Mouse (Mus musculus): ENCODE measurements around the gene Tdgf1. TPM values are rescaled to one million over a fixed set of nuclear protein-coding genes. Genes with fewer than 3 reads are reported as not detected.

The Tdgf1 gene
- polyA plus RNA-seq (2015; fragmentation: Nextera tagmentation; extraction: Ambion mirVana): not detected in 2 replicates

DNA sequence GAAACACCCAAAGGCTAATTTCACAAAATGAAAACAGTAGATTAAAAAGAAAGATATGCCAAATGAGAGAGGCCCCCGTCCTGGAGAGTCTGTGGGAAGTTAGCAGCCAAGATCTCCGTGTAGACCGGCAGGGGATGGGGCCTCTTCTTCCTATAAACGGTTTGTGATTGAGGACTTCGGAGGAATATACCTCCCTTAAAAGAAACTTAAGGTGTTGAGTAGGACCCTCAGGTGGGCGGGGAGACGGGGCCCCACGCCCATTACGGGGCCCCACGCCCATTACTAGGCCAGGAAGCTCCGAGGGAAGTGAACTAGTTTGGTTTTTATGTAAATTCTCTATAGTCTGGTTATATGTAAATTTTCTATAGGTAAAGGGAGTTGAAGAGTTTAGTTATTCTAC is at the start of gene Tdgf1:
Gene Tdgf1, minus strand, starts transcription at position 233 of the 400 bp plus-strand sequence.
- 21% methylated on average over 11 of the region's 11 CpGs for WGBS
- Histone ChIP-seq H3K9ac (ENCODE audit: low read depth, low read length) (no peak within 1 kb of the TSS), H3K27ac (ENCODE audit: low read length) (no peak within 1 kb of the TSS), H3K9me3 (ENCODE audit: control insufficient read depth, low read length) (no peaks in the 10 kb centered on the region), H3K4me1 (ENCODE audit: control insufficient read depth, insufficient read depth, low read length) (no peaks in the 10 kb centered on the region; the same call in 1 of the 2 replicates), H3K4me2 (ENCODE audit: low read depth, low read length) (no peak within 1 kb of the TSS), H3K4me3 (ENCODE audit: low read length) (no peak within 1 kb of the TSS; the same call in 1 of the 2 replicates), H3K27me3 (replicated peaks; ENCODE audit: control insufficient read depth, insufficient read depth, low read length) (peaks cover 24% of the 10 kb centered on the region), H3K36me3 (ENCODE audit: control insufficient read depth, insufficient read depth, low read length) (no peaks in the 10 kb centered on the region)
- no peak for ATAC-seq

DNA sequence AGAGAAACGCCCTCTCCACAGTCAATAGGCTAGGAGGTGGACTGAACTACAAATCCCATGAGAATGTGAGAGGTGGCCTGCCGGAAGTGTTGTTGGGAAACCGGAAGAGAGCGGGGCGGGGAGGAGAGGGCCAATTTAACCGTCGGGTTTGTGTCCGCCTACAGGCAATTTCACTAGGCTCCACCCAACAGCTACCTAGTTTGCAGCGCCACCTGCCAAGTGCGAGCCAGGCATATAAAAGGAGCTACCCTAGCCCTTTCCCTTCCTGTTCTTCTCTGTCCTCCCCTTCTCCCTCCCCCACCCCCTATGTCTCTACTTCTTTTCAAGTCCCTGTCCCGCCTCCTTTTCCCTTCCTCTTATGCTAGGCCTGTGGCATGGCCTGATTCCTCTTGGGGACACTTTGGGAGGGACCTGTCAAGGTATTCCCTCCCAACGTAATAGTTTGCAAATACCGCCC is 48.8 kb upstream of the Tdgf1 start:
- Histone ChIP-seq H3K27ac (ENCODE audit: low read length) (peak overlapping the region; percentile 82), H3K4me2 (ENCODE audit: low read depth, low read length) (peak overlapping the region; percentile 57), H3K36me3 (ENCODE audit: control insufficient read depth, insufficient read depth, low read length) (no peaks in the 10 kb centered on the region), H3K9me3 (ENCODE audit: control insufficient read depth, low read length) (no peaks in the 10 kb centered on the region), H3K27me3 (replicated peaks; ENCODE audit: control insufficient read depth, insufficient read depth, low read length) (no peaks in the 10 kb centered on the region), H3K9ac (ENCODE audit: low read depth, low read length) (peak overlapping the region; percentile 60), H3K4me3 (ENCODE audit: low read length) (peak overlapping the region; percentile 44), H3K4me1 (ENCODE audit: control insufficient read depth, insufficient read depth, low read length) (peaks cover 17% of the 10 kb centered on the region)
- WGBS: 7% methylated on average over 13 of the region's 13 CpGs
- ATAC-seq: peak; percentile 89

DNA sequence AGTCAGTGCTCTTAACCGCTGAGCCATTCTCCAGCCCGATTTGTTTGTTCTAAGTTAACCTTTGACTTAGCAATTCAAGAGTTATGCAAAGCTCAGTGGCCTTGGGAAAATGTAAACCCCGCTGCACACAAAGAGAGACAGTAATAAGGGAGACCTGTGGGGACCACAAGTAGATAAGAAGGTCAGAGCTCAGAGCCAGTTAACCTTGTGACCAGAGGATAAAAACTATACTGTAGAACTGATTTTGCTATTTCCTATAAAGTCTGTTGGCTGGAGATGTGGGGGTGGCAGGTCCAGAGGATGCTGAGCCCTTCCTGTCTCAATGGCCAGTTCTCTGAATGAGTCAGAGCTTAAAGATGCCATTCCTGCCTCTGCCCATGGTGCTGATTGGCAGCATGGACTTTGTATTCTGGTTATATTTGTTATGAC is 47.3 kb upstream of the Tdgf1 start:
- Histone ChIP-seq H3K9me3 (ENCODE audit: control insufficient read depth, low read length) (no peaks in the 10 kb centered on the region), H3K4me3 (ENCODE audit: low read length) (no peak overlapping the region), H3K27me3 (replicated peaks; ENCODE audit: control insufficient read depth, insufficient read depth, low read length) (no peaks in the 10 kb centered on the region), H3K9ac (ENCODE audit: low read depth, low read length) (no peak overlapping the region), H3K27ac (ENCODE audit: low read length) (peak overlapping the region; percentile 66), H3K4me2 (ENCODE audit: low read depth, low read length) (no peak overlapping the region), H3K4me1 (ENCODE audit: control insufficient read depth, insufficient read depth, low read length) (peaks cover 15% of the 10 kb centered on the region), H3K36me3 (ENCODE audit: control insufficient read depth, insufficient read depth, low read length) (no peaks in the 10 kb centered on the region)
- ATAC-seq: peak; percentile 65
- 25% methylated on average over 3 of the region's 3 CpGs for WGBS

DNA sequence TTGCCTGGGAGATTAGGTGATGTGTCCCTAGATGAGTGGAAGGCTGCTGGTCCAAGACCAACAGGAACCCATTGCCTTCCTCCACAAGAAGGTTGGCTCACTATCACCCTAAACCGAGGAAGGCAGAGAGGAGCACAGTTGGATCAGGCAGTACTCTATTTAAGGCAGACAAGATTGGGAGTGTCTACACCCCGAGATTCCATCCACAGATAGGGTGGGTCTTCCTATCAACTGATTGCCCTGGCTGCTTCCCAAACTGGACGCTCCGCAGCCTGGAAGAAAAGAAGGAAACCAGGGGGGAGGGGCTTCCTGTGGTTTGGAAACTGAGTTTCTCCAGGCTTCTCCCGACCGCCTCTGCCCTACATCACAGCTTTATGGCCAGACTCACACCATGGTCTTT is 44.2 kb upstream of the Tdgf1 start, which contains the start of gene Rtp3:
Gene Rtp3, minus strand, starts transcription at position 380 of the 400 bp plus-strand sequence.
- Histone ChIP-seq H3K9ac (ENCODE audit: low read depth, low read length) (no peak within 1 kb of the TSS), H3K27me3 (replicated peaks; ENCODE audit: control insufficient read depth, insufficient read depth, low read length) (no peaks in the 10 kb centered on the region), H3K27ac (ENCODE audit: low read length) (no peak within 1 kb of the TSS), H3K4me3 (ENCODE audit: low read length) (no peak within 1 kb of the TSS), H3K4me2 (ENCODE audit: low read depth, low read length) (no peak within 1 kb of the TSS), H3K9me3 (ENCODE audit: control insufficient read depth, low read length) (no peaks in the 10 kb centered on the region), H3K4me1 (ENCODE audit: control insufficient read depth, insufficient read depth, low read length) (peaks cover 15% of the 10 kb centered on the region), H3K36me3 (ENCODE audit: control insufficient read depth, insufficient read depth, low read length) (no peaks in the 10 kb centered on the region)
- ATAC-seq: no peak
- 39% methylated on average over 6 of the region's 6 CpGs for WGBS

DNA sequence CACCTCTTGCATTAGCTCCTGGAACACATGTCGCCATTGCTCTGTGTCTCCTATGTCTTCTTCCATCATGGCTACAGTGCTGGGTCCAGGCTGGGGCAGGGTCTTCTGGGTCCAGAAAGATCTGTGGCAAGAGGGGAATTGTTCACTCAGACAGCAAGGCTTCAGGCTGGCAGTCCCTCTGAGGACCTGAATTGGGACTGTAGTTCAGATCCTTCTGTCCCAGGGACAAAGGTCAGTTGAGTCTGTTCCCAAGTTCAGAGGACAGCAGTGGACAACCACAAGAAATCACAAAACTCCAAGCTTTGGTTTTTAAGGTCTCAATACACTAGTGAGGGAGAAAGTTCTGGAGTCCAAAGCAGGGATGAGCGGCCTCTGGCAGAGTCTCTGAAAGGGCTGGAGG is 43.6 kb upstream of the Tdgf1 start:
- no peak overlapping the region for H3K27ac ChIP-seq (ENCODE audit: low read length)
- H3K4me2 ChIP-seq (ENCODE audit: low read depth, low read length): no peak overlapping the region
- no peak overlapping the region for H3K9ac ChIP-seq (ENCODE audit: low read depth, low read length)
- H3K4me3 ChIP-seq (ENCODE audit: low read length): no peak overlapping the region
- H3K36me3 ChIP-seq (ENCODE audit: control insufficient read depth, insufficient read depth, low read length): no peaks in the 10 kb centered on the region
- no peaks in the 10 kb centered on the region for H3K27me3 ChIP-seq (replicated peaks; ENCODE audit: control insufficient read depth, insufficient read depth, low read length)
- H3K4me1 ChIP-seq (ENCODE audit: control insufficient read depth, insufficient read depth, low read length): peaks cover 15% of the 10 kb centered on the region
- no peak for ATAC-seq
- WGBS: 93% methylated on average over 2 of the region's 2 CpGs
- H3K9me3 ChIP-seq (ENCODE audit: control insufficient read depth, low read length): no peaks in the 10 kb centered on the region

DNA sequence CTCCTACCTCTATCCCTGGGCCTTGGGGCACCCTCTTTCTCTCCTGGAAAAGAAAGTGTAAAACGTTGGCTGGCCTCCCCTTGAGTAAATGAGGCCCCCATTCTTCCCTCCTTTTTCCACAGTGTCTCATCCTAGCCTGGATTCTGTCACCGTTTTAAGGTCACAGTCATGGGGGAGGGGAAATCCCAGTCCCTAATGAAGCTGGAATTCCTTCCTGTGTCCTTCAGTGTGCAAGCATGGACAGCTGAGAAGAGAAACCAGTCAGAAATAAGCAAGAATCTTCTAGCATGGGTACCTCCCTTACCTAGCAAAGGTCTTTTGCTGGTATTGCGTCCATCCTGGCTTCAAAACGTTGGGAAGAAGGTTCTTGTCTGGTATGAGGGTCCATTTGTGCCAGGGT is 43.2 kb upstream of the Tdgf1 start:
- Histone ChIP-seq H3K36me3 (ENCODE audit: control insufficient read depth, insufficient read depth, low read length) (no peaks in the 10 kb centered on the region), H3K9me3 (ENCODE audit: control insufficient read depth, low read length) (no peaks in the 10 kb centered on the region), H3K4me3 (ENCODE audit: low read length) (no peak overlapping the region), H3K27ac (ENCODE audit: low read length) (no peak overlapping the region), H3K27me3 (replicated peaks; ENCODE audit: control insufficient read depth, insufficient read depth, low read length) (no peaks in the 10 kb centered on the region), H3K4me2 (ENCODE audit: low read depth, low read length) (no peak overlapping the region), H3K9ac (ENCODE audit: low read depth, low read length) (no peak overlapping the region), H3K4me1 (ENCODE audit: control insufficient read depth, insufficient read depth, low read length) (peaks cover 12% of the 10 kb centered on the region)
- ATAC-seq: no peak
- WGBS: 60% methylated on average over 4 of the region's 4 CpGs

DNA sequence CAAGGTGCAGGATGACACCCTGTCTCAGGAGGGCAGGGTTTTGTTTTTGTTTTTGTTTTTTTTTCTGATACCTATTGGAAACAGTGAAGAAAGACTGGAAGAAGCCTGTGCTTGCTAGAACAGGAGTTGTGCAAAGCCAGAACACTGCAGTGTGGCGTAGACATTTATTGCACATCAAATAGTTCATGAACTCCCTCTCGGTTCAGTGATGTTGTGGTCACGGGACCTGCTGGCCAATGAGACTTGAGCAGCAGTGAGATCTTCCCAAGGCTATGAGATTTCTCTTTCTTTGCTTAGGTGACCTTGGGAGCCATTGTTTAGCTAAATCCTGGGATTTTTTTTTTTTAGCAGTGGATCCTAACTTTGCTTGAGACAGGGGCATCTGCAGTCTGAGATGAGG is 42.1 kb upstream of the Tdgf1 start:
- Histone ChIP-seq H3K4me1 (ENCODE audit: control insufficient read depth, insufficient read depth, low read length) (peaks cover 8% of the 10 kb centered on the region), H3K4me3 (ENCODE audit: low read length) (no peak overlapping the region), H3K4me2 (ENCODE audit: low read depth, low read length) (no peak overlapping the region), H3K9me3 (ENCODE audit: control insufficient read depth, low read length) (no peaks in the 10 kb centered on the region), H3K36me3 (ENCODE audit: control insufficient read depth, insufficient read depth, low read length) (no peaks in the 10 kb centered on the region), H3K9ac (ENCODE audit: low read depth, low read length) (no peak overlapping the region), H3K27ac (ENCODE audit: low read length) (no peak overlapping the region), H3K27me3 (replicated peaks; ENCODE audit: control insufficient read depth, insufficient read depth, low read length) (no peaks in the 10 kb centered on the region)
- no peak for ATAC-seq
- 58% methylated on average over 3 of the region's 3 CpGs for WGBS

DNA sequence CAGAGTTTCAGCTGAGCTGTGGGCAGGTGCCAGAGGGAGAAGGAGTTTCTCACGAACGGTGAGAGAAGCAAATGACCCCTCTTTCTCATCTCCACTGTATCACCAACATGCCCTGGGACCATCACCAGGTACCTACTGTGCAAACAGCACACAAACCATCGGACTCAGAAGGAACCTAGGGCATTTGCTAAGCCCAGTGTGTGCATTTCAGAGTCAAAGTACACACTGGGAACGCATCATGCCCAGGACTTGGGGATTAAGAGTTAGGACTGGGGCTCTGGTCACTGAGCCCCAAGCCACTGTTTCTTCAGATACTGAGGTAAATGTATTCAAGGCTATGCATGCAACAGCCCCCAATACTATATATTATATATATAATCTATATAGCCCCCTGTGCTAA is 41.4 kb upstream of the Tdgf1 start:
- Histone ChIP-seq H3K9ac (ENCODE audit: low read depth, low read length) (no peak overlapping the region), H3K4me3 (ENCODE audit: low read length) (no peak overlapping the region), H3K27me3 (replicated peaks; ENCODE audit: control insufficient read depth, insufficient read depth, low read length) (no peaks in the 10 kb centered on the region), H3K36me3 (ENCODE audit: control insufficient read depth, insufficient read depth, low read length) (no peaks in the 10 kb centered on the region), H3K9me3 (ENCODE audit: control insufficient read depth, low read length) (no peaks in the 10 kb centered on the region), H3K4me2 (ENCODE audit: low read depth, low read length) (no peak overlapping the region), H3K4me1 (ENCODE audit: control insufficient read depth, insufficient read depth, low read length) (peaks cover 8% of the 10 kb centered on the region), H3K27ac (ENCODE audit: low read length) (no peak overlapping the region)
- ATAC-seq: no peak
- 74% methylated on average over 4 of the region's 4 CpGs for WGBS

DNA sequence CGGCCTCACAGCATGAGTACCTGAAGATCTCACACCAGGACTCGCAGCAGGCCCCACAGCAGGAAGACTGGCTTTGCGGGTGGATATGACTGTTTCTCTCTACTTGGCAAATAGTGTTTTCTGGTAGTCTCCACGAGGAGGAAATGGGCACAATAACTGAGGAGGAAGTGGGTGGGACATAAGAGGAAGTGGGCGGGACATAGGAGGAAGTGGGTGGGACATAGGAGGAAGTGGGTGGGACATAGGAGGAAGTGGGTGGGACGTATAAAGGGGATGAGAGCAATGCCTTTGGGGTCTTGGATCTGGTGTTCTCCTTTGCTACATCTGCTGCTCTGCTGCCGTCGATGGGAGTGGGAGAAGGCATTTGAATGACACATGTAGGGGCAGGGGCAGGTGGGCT is 40.0 kb upstream of the Tdgf1 start:
- no peak for ATAC-seq
- H3K4me1 ChIP-seq (ENCODE audit: control insufficient read depth, insufficient read depth, low read length): peaks cover 8% of the 10 kb centered on the region
- H3K9ac ChIP-seq (ENCODE audit: low read depth, low read length): no peak overlapping the region
- no peak overlapping the region for H3K4me2 ChIP-seq (ENCODE audit: low read depth, low read length)
- WGBS: 91% methylated on average over 8 of the region's 8 CpGs
- no peak overlapping the region for H3K4me3 ChIP-seq (ENCODE audit: low read length)
- H3K9me3 ChIP-seq (ENCODE audit: control insufficient read depth, low read length): no peaks in the 10 kb centered on the region
- H3K36me3 ChIP-seq (ENCODE audit: control insufficient read depth, insufficient read depth, low read length): no peaks in the 10 kb centered on the region
- H3K27me3 ChIP-seq (replicated peaks; ENCODE audit: control insufficient read depth, insufficient read depth, low read length): no peaks in the 10 kb centered on the region
- H3K27ac ChIP-seq (ENCODE audit: low read length): no peak overlapping the region

DNA sequence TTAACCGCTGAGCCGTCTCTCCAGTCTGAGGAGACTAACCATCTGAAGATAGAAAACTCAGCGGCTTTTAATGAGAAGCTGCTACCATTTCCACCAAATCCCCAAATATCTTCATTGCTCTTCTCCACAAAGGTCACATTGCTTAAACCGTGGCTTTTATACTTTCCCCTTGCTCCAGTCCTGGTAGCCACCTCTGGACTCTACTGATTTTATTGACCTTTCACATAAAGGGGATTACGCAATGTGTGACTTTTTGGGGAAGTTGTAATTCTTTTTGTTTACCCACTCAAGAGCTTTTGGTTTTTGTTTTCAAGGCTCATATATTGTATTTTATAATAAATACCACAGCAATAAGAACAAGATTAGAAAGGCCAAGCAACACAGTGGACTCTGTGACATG is 39.6 kb upstream of the Tdgf1 start:
- Histone ChIP-seq H3K36me3 (ENCODE audit: control insufficient read depth, insufficient read depth, low read length) (no peaks in the 10 kb centered on the region), H3K4me3 (ENCODE audit: low read length) (no peak overlapping the region), H3K4me1 (ENCODE audit: control insufficient read depth, insufficient read depth, low read length) (peaks cover 8% of the 10 kb centered on the region), H3K9ac (ENCODE audit: low read depth, low read length) (no peak overlapping the region), H3K27me3 (replicated peaks; ENCODE audit: control insufficient read depth, insufficient read depth, low read length) (no peaks in the 10 kb centered on the region), H3K9me3 (ENCODE audit: control insufficient read depth, low read length) (no peaks in the 10 kb centered on the region), H3K27ac (ENCODE audit: low read length) (no peak overlapping the region), H3K4me2 (ENCODE audit: low read depth, low read length) (no peak overlapping the region)
- WGBS: 88% methylated on average over 5 of the region's 5 CpGs
- no peak for ATAC-seq
